Mouse (Mus musculus) adrenal gland, postnatal 10 days (tissue): ENCODE measurements at regions not wholly inside any gene's neighbourhood (a gene's known extent, or its start where the extent isn't known, plus 50 kb on each side); places are given as distances from the start of the nearest gene placed in this dataset.

Experiments used
- DNase-seq: peaks from one replicate; pipeline ENCODE4 v3.0.0; 2021; ENCODE audit warnings: mixed read lengths

- no peak for DNase-seq
These were observed 119.6 kb upstream of the Ofcc1 start for GRCm38 (mm10) chr13:40480830-40481229.

DNA sequence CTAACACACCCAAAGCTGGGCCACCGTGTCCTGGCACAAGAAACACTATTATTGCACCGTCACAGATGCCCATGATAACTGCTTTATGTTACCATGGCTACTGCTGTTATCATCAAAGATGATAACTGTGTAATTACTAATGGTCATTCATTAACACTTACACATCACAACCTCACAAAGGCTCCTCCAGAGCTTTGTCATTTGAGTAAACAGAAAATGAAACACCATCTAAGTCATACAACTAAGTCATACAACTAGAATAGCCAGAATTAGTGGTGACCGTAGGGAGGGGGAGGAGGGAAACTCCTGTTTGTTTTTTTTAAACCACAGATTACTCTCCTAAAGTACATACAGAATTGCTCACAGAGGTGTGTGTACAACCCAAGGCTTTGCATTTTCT lies 111.4 kb upstream of the Ofcc1 start:
- no peak for DNase-seq

- peak; percentile 5 for DNase-seq
These were observed 107.9 kb upstream of the Ofcc1 start for GRCm38 (mm10) chr13:40469162-40469561.

DNA sequence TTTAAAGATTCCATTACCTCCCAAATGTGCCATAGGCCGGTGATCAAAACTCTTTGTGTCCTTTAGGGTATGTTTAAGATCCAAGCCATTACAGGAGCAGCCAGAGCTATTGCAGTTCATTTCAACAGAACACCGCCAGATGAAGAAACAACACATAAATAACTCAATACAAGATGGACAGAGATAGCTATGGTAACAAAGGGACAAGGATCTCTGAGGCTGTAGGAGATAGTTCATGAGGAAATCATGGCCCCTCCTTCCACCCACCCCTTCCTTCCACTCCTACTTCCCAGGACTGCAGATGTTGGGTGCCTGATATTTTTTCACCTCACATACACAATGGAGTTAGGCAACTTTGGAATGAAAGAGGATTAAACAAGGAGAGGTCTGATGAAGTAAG lies 92.1 kb upstream of the Ofcc1 start:
- DNase-seq = no peak

DNA sequence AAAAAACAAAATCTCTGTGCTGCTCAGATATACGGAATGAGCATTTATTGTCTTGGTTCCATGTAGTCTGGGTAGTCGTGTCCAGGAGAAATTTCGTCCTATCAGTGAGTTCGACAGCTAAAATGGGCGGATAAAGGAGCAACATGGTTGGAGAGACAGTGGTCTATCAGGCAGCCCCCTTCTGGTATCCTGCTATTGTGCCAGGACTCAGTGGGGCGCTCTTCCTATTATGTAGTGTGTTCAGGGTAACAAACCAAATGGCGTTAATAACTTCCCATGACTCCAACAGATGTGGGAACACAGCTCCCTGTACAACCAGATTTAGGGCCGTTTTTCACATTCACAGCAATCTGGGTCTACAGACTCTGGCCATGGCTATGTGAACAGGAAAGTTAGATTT lies 68.6 kb upstream of the Ofcc1 start:
- DNase-seq = no peak

GRCm38 (mm10) chr13:40423051-40423450 lies 61.8 kb upstream of the Ofcc1 start:
- DNase-seq = no peak

- no peak for DNase-seq
These were observed 56.6 kb upstream of the Ofcc1 start for GRCm38 (mm10) chr13:40417856-40418255.

- DNase-seq = no peak
These were observed 51.8 kb upstream of the Ofcc1 start for GRCm38 (mm10) chr13:40413074-40413473.
